Mouse (Mus musculus): ENCODE results near the gene Adap2.

DNA sequence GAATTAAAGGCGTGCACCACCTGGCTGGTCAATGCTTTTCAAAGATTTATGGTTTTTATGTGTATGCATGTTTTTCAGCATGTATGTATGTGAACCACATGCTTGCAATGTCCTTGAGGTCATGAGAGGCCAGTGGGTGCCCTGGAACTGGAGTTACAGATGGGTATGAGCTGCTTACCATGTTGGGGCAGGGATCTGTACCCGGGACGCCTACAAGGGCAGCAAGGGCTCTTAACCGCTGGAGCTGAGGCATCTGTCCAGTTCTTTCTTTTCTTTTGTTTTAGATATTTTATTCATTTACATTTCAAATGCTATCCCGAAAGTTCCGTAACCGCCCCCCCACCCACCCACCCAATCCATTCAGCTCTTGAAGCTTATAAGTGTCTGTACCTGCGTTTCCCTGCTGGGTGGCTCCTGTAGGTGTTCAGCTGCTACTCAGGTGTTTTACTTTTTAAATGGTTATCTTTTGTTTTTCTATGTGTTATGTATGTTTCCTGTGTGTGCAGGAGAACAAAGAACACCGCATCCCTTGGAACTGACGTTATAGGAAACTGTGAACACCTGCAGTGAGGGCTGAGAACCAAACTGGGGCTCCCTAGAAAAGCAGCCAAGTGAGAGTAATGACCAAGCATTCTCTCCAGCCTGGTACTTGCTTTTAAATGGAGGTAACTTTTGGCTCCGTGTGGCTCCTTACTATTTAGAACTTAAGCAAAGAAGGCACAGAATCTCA, 17.8 kb upstream of the Adap2 start:
- no peak for TF ChIP-seq CTCF (IDR thresholded peaks at IDR 0.05; ENCODE audit: low read depth)
- no peak for TF ChIP-seq EP300 (IDR thresholded peaks at IDR 0.05; ENCODE audit: low read depth)

All from liver, postnatal 0 days (tissue).